In the genomic region with DNA sequence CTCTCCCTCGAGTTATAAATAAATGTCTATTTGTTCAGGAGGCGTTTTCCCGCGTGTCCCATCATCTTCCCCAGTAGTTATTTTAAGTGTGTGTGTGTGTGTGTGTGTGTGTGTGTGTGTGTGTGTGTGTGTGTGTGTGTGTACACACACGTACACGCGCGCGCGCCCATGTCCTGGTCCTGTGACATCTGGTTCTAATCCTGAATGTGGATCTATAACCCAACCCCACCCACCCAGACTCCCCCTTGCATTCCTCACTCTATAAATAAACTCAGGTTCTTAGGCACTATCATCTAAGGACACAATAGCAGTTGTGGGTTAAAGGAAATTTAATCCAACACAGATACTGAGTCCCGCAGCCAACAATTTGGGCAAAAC, we compare ENCODE assay signal across 10 mouse cellular contexts. TPM values are rescaled to one million over a fixed set of nuclear protein-coding genes. Genes with fewer than 3 reads are reported as not detected.
DNase-seq lines count a peak whose midpoint lies in the region; ATAC-seq and TF ChIP-seq lines count a peak whose summit lies in the region.
"Had no signal": no experiment of that assay in that cellular context is flagged by ENCODE, and none has a peak within 500 bp of the region (broad histone marks: within the 10 kb centered on the region; RNA-seq: fewer than 3 reads in every experiment).

No protein-coding gene starts in this region.

- intact Hi-C loops in gastrocnemius, adult 2 months (cut with DNase I), result no loop called here
- intact Hi-C loops in gastrocnemius, postnatal 36 days (cut with DNase I), result loop anchor here (10.0 kb wide), 1 partner anchor 1305 kb away; no protein-coding TSS in a partner anchor

- no peaks in the 10 kb centered on the region for H3K4me1 ChIP-seq in cortical plate, adult 2 months (ENCODE audit: control insufficient read depth, insufficient read depth, low read length)
- peaks cover 3% of the 10 kb centered on the region; the same call in 1 of the 2 replicates for H3K4me1 ChIP-seq in hindbrain, embryonic 12.5 days
- H3K4me1 ChIP-seq in liver, postnatal 0 days (ENCODE audit: insufficient read depth), result 0 out of 2 replicates have a peak, but pooled peaks cover 4% of the 10 kb centered on the region

- H3K9me3 ChIP-seq in hindbrain, embryonic 12.5 days (replicated peaks), result no peaks in the 10 kb centered on the region
- H3K9me3 ChIP-seq in liver, postnatal 0 days (ENCODE audit: low read length), result no peaks in the 10 kb centered on the region

- no peak for TF ChIP-seq POLR2A in cortical plate, adult 2 months (IDR thresholded peaks at IDR 0.05; ENCODE audit: extremely low read depth, insufficient read depth, low read length)

- H3K4me2 ChIP-seq in hindbrain, embryonic 12.5 days (replicated peaks), result peak overlapping the region; percentile 90
- peak overlapping the region; percentile 76 for H3K4me2 ChIP-seq in liver, postnatal 0 days (ENCODE audit: low read depth, low read length)

- no peaks in the 10 kb centered on the region; the same call in 1 of the 2 replicates for H3K27me3 ChIP-seq in hindbrain, embryonic 12.5 days
- peaks cover 5% of the 10 kb centered on the region; the same call in 1 of the 2 replicates for H3K27me3 ChIP-seq in liver, postnatal 0 days (ENCODE audit: insufficient read depth, low read length)

- no peaks in the 10 kb centered on the region for H3K36me3 ChIP-seq in hindbrain, embryonic 12.5 days
- H3K36me3 ChIP-seq in liver, postnatal 0 days (replicated peaks; ENCODE audit: insufficient read depth, low read length), result no peaks in the 10 kb centered on the region

- ATAC-seq in hindbrain, embryonic 12.5 days (ENCODE audit: low FRiP score), result no peak
- no peak for ATAC-seq in liver, postnatal 0 days
- ATAC-seq in inflammation-experienced regulatory T-cells, adult 6 months, result no peak

- WGBS in hindbrain, embryonic 12.5 days, result 50% methylated on average over 11 of the region's 11 CpGs
- WGBS in liver, postnatal 0 days (ENCODE audit: insufficient replicate concordance), result 41% methylated on average over 11 of the region's 11 CpGs

- H3K9ac ChIP-seq in hindbrain, embryonic 12.5 days, result no peak overlapping the region
- no peak overlapping the region for H3K9ac ChIP-seq in liver, postnatal 0 days (replicated peaks)

- TF ChIP-seq EP300 in liver, postnatal 0 days (IDR thresholded peaks at IDR 0.05; ENCODE audit: low read depth), result no peak

- TF ChIP-seq CTCF in gastrocnemius, adult 2 months (IDR thresholded peaks at IDR 0.05), result no peak
- no peak for TF ChIP-seq CTCF in cortical plate, adult 2 months (IDR thresholded peaks at IDR 0.05; ENCODE audit: extremely low read depth, insufficient read depth, low read length)
- TF ChIP-seq CTCF in liver, postnatal 0 days (IDR thresholded peaks at IDR 0.05; ENCODE audit: low read depth), result no peak

- no peak for DNase-seq in gastrocnemius, adult 2 months
- DNase-seq in gastrocnemius, postnatal 36 days, result no peak
- no peak for DNase-seq in liver, postnatal 0 days
- no peak for DNase-seq in layer of hippocampus, adult 8-10 months (ENCODE audit: low spot score in 2 of 2)
- DNase-seq in spleen, postnatal 14 days (ENCODE audit: low spot score in 2 of 2), result no peak
- DNase-seq: kidney, adult 11 months had no signal

- H3K4me3 ChIP-seq in gastrocnemius, adult 2 months, result peak overlapping the region; percentile 69
- H3K4me3 ChIP-seq in cortical plate, adult 2 months (ENCODE audit: insufficient read depth, low read length), result peak overlapping the region; percentile 60; the same call in 1 of the 2 replicates
- peak overlapping the region; percentile 53; the same call in 1 of the 2 replicates for H3K4me3 ChIP-seq in hindbrain, embryonic 12.5 days
- H3K4me3 ChIP-seq in liver, postnatal 0 days (ENCODE audit: low read depth, low read length), result peak overlapping the region; percentile 41; the same call in 1 of the 2 replicates

- H3K27ac ChIP-seq in gastrocnemius, adult 2 months, result no peak overlapping the region
- H3K27ac ChIP-seq in cortical plate, adult 2 months (ENCODE audit: insufficient read depth, low read length), result no peak overlapping the region
- no peak overlapping the region for H3K27ac ChIP-seq in hindbrain, embryonic 12.5 days
- no peak overlapping the region for H3K27ac ChIP-seq in liver, postnatal 0 days (ENCODE audit: low read depth)

RNA-seq across cellular contexts. Expression of a gene that starts 0.3 kb away (rescaled TPM):
- under 1 TPM in 1 of 2 experiments, not detected in 1; 0.20 TPM for total RNA-seq in gastrocnemius, adult 2 months (2021)
- under 1 TPM; 0.05 to 0.07 TPM for total RNA-seq in gastrocnemius, postnatal 36 days (2021)
- 24.4 and 27.3 TPM in 2 replicates for polyA plus RNA-seq in cortical plate, adult 2 months (2012; rRNA removed)
- 8.9 and 18.4 TPM in 2 replicates for polyA plus RNA-seq in hindbrain, embryonic 12.5 days (2016; fragmentation: Nextera tagmentation; extraction: Ambion mirVana)
- 0.26 TPM in 1 of 2 replicates, not detected in the other for polyA plus RNA-seq in liver, postnatal 0 days (2015; fragmentation: Nextera tagmentation; extraction: Ambion mirVana)
- 1 to 10 TPM in 1 of 3 experiments, under 1 TPM in 1, not detected in 1; 0.12 to 2.3 TPM for polyA plus RNA-seq in inflammation-experienced regulatory T-cells, adult 6 months (2017; shearing (Covaris generic))
- total RNA-seq in layer of hippocampus, adult 8-10 months (2022), result 10 to 100 TPM; 26.1 to 34.6 (median 33.0) TPM
- total RNA-seq: common myeloid progenitor, adult 5-6 weeks had no signal
